Mouse (Mus musculus) ES-E14 (cell line): ENCODE data around the gene Smad9.

ENCODE experiments used
- CHD2 ChIP-seq: IDR thresholded peaks from 2 replicates; pipeline ENCODE4 v1.6.1; 2014; ENCODE audit warnings: mild to moderate bottlenecking, low read depth, low read length, inconsistent platforms
- HCFC1 ChIP-seq: IDR thresholded peaks from 2 replicates; pipeline ENCODE4 v1.6.1; 2012; ENCODE audit warnings: low read length, inconsistent platforms, borderline replicate concordance; ENCODE audit not compliant: insufficient read depth
- MAFK ChIP-seq: IDR thresholded peaks from 2 replicates; pipeline ENCODE4 v1.6.1; 2014; ENCODE audit warnings: mild to moderate bottlenecking, low read depth, low read length, inconsistent platforms; ENCODE audit not compliant: insufficient read depth

DNA sequence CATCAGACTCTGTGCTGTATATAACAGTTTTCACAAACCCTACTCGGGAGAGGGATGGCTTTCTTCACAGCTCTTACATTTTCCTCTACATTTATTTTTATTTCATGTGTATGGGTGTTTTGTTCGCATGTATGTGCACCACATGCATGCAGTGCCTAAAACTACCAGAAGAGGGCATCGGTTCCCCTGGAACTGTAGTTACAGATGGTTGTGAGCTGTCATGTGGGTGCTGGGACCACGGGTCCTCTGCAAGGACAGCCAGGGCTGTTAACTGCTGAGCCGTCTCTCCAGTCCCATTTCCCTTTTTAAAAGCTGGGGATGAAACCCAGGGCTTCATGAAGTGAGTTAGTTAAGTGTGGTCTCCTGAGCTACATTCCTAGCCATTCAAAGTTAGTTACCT, 40.0 kb downstream of the Smad9 start:
- TF ChIP-seq MAFK, result no peak
- TF ChIP-seq CHD2, result no peak
- no peak for TF ChIP-seq HCFC1
